9 mouse cellular contexts compared by ENCODE assay signal in the genomic region with DNA sequence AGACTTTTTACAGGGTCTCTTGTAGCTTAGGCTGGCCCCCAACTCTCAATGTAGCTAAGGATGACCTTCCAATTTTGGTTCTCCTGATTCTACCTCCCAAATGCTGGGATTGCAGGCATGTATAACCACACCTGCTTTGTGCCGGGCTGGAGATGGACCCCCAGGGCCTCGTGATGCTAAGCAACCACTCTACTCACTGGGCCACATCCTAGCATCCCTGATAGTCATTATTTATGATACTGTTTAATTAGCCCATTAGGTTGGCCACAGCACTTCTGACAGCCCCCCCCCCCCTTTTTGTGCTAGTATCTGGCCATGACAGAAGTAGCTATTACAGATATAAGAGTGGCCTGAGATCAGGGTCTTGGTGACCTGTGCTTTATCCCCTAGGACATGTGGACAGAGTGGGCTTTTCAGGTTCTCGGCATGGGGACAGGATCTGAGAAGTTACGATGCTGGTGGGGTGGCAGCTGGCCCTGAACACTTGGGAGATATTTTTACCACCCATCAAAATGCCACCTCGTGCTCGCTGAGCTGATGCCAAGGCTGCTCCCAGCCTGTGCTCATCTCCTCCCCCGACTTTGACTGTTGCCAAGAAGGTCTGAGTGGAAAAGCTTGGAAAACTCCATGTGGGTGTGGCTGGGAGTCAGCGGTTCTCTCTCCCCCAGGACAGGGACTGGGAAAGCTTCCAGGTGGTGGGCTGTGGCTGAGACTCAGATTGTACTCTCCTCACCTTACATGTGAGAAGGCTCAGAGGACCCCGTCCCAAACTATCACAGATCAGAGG.
DNase-seq lines count a peak whose midpoint lies in the region; ATAC-seq and TF ChIP-seq lines count a peak whose summit lies in the region.
"Had no signal": no experiment of that assay in that cellular context is flagged by ENCODE, and none has a peak within 500 bp of the region (broad histone marks: within the 10 kb centered on the region; RNA-seq: fewer than 3 reads in every experiment).

No protein-coding gene starts in this region.

- H3K27me3 ChIP-seq in liver, embryonic 12.5 days (replicated peaks): no peaks in the 10 kb centered on the region

- H3K4me3 ChIP-seq in liver, embryonic 12.5 days: no peak overlapping the region
- H3K4me3 ChIP-seq: heart, embryonic 15.5 days had no signal

- peak; percentile 12 to 33 for DNase-seq in cerebellum, postnatal 25 days
- no peak for DNase-seq in cerebellum, adult 11 months
- DNase-seq in brain, embryonic 14.5 days (ENCODE audit: low read depth): peak; percentile 48
- peak; percentile 81 to 91 for DNase-seq in layer of hippocampus, adult 18-20 months (ENCODE audit: low spot score in 2 of 2)
- peak; percentile 1 for DNase-seq in lung, postnatal 25 days (ENCODE audit: low spot score)
- DNase-seq in spleen, adult 12 weeks (ENCODE audit: low spot score): no peak
- no peak for DNase-seq in yolk sac, embryonic 10.5 days (ENCODE audit: low spot score)

- TF ChIP-seq CTCF in brain, embryonic 14.5 days (IDR thresholded peaks at IDR 0.05; ENCODE audit: borderline replicate concordance, extremely low read depth, insufficient read depth, insufficient read length): no peak

- no peak overlapping the region for H3K9ac ChIP-seq in liver, embryonic 12.5 days
- H3K9ac ChIP-seq: heart, embryonic 15.5 days had no signal

- WGBS in liver, embryonic 12.5 days (ENCODE audit: insufficient replicate concordance): 62% methylated on average over 9 of the region's 9 CpGs

- TF ChIP-seq POLR2A in brain, embryonic 14.5 days (IDR thresholded peaks at IDR 0.05; ENCODE audit: borderline replicate concordance, extremely low read depth, insufficient read depth, insufficient read length, poor library complexity, severe bottlenecking): no peak

- H3K9me3 ChIP-seq in liver, embryonic 12.5 days (replicated peaks): no peaks in the 10 kb centered on the region
- H3K9me3 ChIP-seq: heart, embryonic 15.5 days had no signal

- no peak for ATAC-seq in liver, embryonic 12.5 days

- H3K4me1 ChIP-seq in liver, embryonic 12.5 days: no peaks in the 10 kb centered on the region

- no peaks in the 10 kb centered on the region for H3K36me3 ChIP-seq in liver, embryonic 12.5 days
- H3K36me3 ChIP-seq: heart, embryonic 15.5 days had no signal

- H3K27ac ChIP-seq in liver, embryonic 12.5 days: no peak overlapping the region
- H3K27ac ChIP-seq: heart, embryonic 15.5 days had no signal

- no peak overlapping the region for H3K4me2 ChIP-seq in liver, embryonic 12.5 days
- H3K4me2 ChIP-seq: heart, embryonic 15.5 days had no signal

Comparison
In these comparisons a context has a peak if more than half of its experiments do, and no peak if none do; other contexts are left out.
1. DNase-seq: peak in cerebellum, postnatal 25 days (2 of 2), brain, embryonic 14.5 days (single experiment), layer of hippocampus, adult 18-20 months (2 of 2) and lung, postnatal 25 days (single experiment); none in cerebellum, adult 11 months (single experiment), spleen, adult 12 weeks (single experiment) and yolk sac, embryonic 10.5 days (single experiment).